Mouse (Mus musculus): ENCODE measurements at regions not wholly inside any gene's neighbourhood (a gene's known extent, or its start where the extent isn't known, plus 50 kb on each side); places are given as distances from the start of the nearest gene placed in this dataset.

DNA sequence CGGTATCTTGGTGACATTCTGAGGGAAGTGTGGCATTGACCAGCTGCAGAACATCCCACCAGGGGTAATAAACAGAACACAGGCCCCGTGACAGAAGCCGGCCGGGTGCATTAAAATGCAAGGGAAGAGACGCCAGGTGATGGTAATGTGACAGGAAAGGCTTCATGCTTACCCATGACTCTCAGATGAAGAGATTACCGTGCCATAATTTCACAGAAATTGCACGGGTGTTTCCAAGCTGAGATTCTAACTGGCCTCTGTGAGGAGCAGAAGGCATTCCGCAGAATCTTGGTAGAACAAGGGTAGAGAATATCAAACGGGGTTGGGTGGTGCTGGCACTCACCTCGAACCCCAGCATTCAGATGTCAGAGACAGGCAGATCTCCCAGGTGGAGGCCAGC is 362.4 kb upstream of the 3110018I06Rik start:
- no peak for TF ChIP-seq GATA1 (IDR thresholded peaks at IDR 0.05; ENCODE audit: borderline replicate concordance, low read length)
- no peak for TF ChIP-seq FLI1 (IDR thresholded peaks at IDR 0.05; ENCODE audit: low read length)
